Mouse (Mus musculus): ENCODE results near the gene Znhit3. TPM values are rescaled to one million over a fixed set of nuclear protein-coding genes. Genes with fewer than 3 reads are reported as not detected.

Gene Znhit3
- polyA plus RNA-seq, 1 experiment, result 20.2 TPM

DNA sequence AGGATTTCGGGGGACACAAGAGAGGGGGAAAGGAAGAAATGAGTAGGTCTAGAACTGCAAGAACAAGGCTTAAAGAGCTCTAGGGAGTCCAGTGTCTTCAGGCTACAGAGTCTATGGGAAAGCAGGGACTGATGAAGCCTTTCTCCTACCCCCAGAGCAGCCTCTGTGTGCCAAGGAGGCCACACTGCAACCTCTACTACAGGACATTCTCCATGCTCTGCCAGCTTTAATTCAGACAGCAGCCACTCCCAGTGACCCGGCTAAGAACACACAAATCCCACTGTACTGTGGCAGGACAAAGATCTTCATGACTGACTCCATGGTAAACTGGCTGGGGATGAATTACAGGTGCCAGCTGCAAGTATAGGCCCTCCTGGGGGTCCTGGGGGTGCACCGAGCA lies 9.1 kb downstream of the Znhit3 start:
- H3K27ac ChIP-seq (ENCODE audit: insufficient read depth, low read length), result no peak overlapping the region
- TF ChIP-seq CTCF (IDR thresholded peaks at IDR 0.05; ENCODE audit: borderline replicate concordance, insufficient read depth, low read length) (no peak), POLR2A (IDR thresholded peaks at IDR 0.05; ENCODE audit: low read depth, low read length) (no peak)
- no peaks in the 10 kb centered on the region for H3K4me1 ChIP-seq (ENCODE audit: control insufficient read depth, insufficient read depth, low read length)
- H3K4me3 ChIP-seq (ENCODE audit: insufficient read depth, low read length), result no peak overlapping the region

DNA sequence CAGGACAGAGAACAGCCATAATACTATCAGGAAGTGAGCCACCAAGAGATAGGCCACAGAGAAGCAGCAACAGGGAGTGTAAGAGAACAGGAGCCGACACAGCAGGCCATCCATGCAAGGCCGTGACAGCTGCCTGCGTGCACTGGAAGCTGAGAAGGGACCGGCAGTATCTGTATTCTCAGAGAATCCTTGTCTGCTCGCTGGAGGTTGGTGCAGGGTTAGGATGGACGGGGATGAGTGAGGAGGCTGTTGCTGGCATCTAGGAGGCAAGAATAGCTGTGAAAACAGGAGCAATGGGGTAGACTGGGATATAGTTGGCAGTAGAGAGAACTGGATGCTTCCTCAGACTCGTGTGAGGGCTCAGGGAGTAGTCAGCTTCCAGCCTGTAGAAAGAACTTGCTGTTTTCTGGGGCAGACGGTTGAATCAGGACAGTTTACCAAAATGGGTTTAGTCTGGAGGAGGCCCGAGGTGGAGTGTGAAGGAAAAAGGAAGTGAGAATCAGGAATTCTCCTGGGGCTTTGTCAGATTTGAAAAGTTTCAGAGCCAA lies 11.5 kb downstream of the Znhit3 start:
- TF ChIP-seq POLR2A (IDR thresholded peaks at IDR 0.05; ENCODE audit: low read depth, low read length), result no peak
- no peak for TF ChIP-seq CTCF (IDR thresholded peaks at IDR 0.05; ENCODE audit: borderline replicate concordance, insufficient read depth, low read length)
- Histone ChIP-seq H3K27ac (ENCODE audit: insufficient read depth, low read length) (no peak overlapping the region), H3K4me3 (ENCODE audit: insufficient read depth, low read length) (no peak overlapping the region), H3K4me1 (ENCODE audit: control insufficient read depth, insufficient read depth, low read length) (no peaks in the 10 kb centered on the region)

DNA sequence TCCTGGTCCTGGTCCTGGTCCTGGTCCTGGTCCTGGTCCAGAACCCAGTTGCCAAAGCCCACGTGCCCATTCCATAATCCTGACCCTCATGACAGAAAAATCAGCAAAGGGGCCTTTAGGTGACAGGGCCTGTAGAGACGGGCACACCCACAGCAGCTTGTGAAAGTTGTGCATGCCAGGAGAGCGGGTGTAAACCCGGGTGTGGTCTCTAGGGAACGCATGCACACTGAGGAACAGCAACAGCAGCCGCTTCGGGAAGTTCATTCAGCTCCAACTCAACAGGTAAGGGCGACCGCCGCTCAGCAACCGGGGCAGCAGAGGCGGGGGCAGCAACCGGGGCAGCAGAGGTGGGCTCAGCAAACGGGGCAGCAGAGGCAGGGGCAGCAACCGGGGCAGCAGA lies 23.1 kb downstream of the Znhit3 start:
- TF ChIP-seq CTCF (IDR thresholded peaks at IDR 0.05; ENCODE audit: borderline replicate concordance, insufficient read depth, low read length), result no peak
- no peak for TF ChIP-seq POLR2A (IDR thresholded peaks at IDR 0.05; ENCODE audit: low read depth, low read length)
- Histone ChIP-seq H3K4me1 (ENCODE audit: control insufficient read depth, insufficient read depth, low read length) (no peaks in the 10 kb centered on the region), H3K4me3 (ENCODE audit: insufficient read depth, low read length) (no peak overlapping the region), H3K27ac (ENCODE audit: insufficient read depth, low read length) (no peak overlapping the region)

GRCm38 (mm10) chr11:84891705-84892104 lies 24.5 kb downstream of the Znhit3 start:
- H3K4me3 ChIP-seq (ENCODE audit: insufficient read depth, low read length), result no peak overlapping the region
- H3K27ac ChIP-seq (ENCODE audit: insufficient read depth, low read length), result no peak overlapping the region
- no peaks in the 10 kb centered on the region for H3K4me1 ChIP-seq (ENCODE audit: control insufficient read depth, insufficient read depth, low read length)
- TF ChIP-seq CTCF (IDR thresholded peaks at IDR 0.05; ENCODE audit: borderline replicate concordance, insufficient read depth, low read length), result no peak

- Histone ChIP-seq H3K4me3 (ENCODE audit: insufficient read depth, low read length) (no peak overlapping the region), H3K4me1 (ENCODE audit: control insufficient read depth, insufficient read depth, low read length) (no peaks in the 10 kb centered on the region), H3K27ac (ENCODE audit: insufficient read depth, low read length) (no peak overlapping the region)
- TF ChIP-seq POLR2A (IDR thresholded peaks at IDR 0.05; ENCODE audit: low read depth, low read length), result no peak
- no peak for TF ChIP-seq CTCF (IDR thresholded peaks at IDR 0.05; ENCODE audit: borderline replicate concordance, insufficient read depth, low read length)
These were observed 26.7 kb downstream of the Znhit3 start for GRCm38 (mm10) chr11:84889492-84889891.

DNA sequence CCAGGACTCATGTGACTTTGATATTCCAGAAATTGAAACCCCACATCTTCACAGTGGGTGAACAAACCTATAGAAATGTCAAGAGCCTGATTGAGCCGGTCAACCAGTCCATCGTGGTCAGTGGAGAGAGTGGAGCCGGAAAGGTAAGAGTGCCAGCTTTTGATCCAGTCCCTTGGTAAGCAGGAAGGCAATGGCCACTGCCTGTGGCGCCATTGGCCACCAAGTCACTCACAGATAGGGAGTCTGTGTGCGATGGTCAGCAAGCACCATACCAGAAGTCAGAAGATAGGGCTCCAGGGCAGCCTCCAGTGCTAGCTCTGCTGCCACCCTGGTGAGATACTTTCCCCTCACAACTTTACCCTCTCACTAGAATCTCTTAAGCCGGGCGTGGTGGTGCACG lies 28.1 kb downstream of the Znhit3 start:
- H3K27ac ChIP-seq (ENCODE audit: insufficient read depth, low read length), result no peak overlapping the region
- no peaks in the 10 kb centered on the region for H3K4me1 ChIP-seq (ENCODE audit: control insufficient read depth, insufficient read depth, low read length)
- TF ChIP-seq POLR2A (IDR thresholded peaks at IDR 0.05; ENCODE audit: low read depth, low read length) (no peak), CTCF (IDR thresholded peaks at IDR 0.05; ENCODE audit: borderline replicate concordance, insufficient read depth, low read length) (no peak)
- no peak overlapping the region for H3K4me3 ChIP-seq (ENCODE audit: insufficient read depth, low read length)

GRCm38 (mm10) chr11:84886767-84887511 lies 29.2 kb downstream of the Znhit3 start:
- TF ChIP-seq CTCF (IDR thresholded peaks at IDR 0.05; ENCODE audit: borderline replicate concordance, insufficient read depth, low read length) (no peak), POLR2A (IDR thresholded peaks at IDR 0.05; ENCODE audit: low read depth, low read length) (no peak)
- no peaks in the 10 kb centered on the region for H3K4me1 ChIP-seq (ENCODE audit: control insufficient read depth, insufficient read depth, low read length)
- no peak overlapping the region for H3K27ac ChIP-seq (ENCODE audit: insufficient read depth, low read length)
- H3K4me3 ChIP-seq (ENCODE audit: insufficient read depth, low read length), result no peak overlapping the region

GRCm38 (mm10) chr11:84886236-84886635 lies 29.9 kb downstream of the Znhit3 start:
- H3K4me1 ChIP-seq (ENCODE audit: control insufficient read depth, insufficient read depth, low read length), result no peaks in the 10 kb centered on the region
- no peak overlapping the region for H3K27ac ChIP-seq (ENCODE audit: insufficient read depth, low read length)
- TF ChIP-seq POLR2A (IDR thresholded peaks at IDR 0.05; ENCODE audit: low read depth, low read length) (no peak), CTCF (IDR thresholded peaks at IDR 0.05; ENCODE audit: borderline replicate concordance, insufficient read depth, low read length) (no peak)
- H3K4me3 ChIP-seq (ENCODE audit: insufficient read depth, low read length), result no peak overlapping the region

GRCm38 (mm10) chr11:84885238-84885637 lies 30.9 kb downstream of the Znhit3 start:
- H3K4me3 ChIP-seq (ENCODE audit: insufficient read depth, low read length), result no peak overlapping the region
- H3K4me1 ChIP-seq (ENCODE audit: control insufficient read depth, insufficient read depth, low read length), result no peaks in the 10 kb centered on the region
- no peak overlapping the region for H3K27ac ChIP-seq (ENCODE audit: insufficient read depth, low read length)
- TF ChIP-seq POLR2A (IDR thresholded peaks at IDR 0.05; ENCODE audit: low read depth, low read length) (no peak), CTCF (IDR thresholded peaks at IDR 0.05; ENCODE audit: borderline replicate concordance, insufficient read depth, low read length) (no peak)

GRCm38 (mm10) chr11:84882346-84882745 lies 33.8 kb downstream of the Znhit3 start:
- Histone ChIP-seq H3K4me3 (ENCODE audit: insufficient read depth, low read length) (no peak overlapping the region), H3K4me1 (ENCODE audit: control insufficient read depth, insufficient read depth, low read length) (no peaks in the 10 kb centered on the region), H3K27ac (ENCODE audit: insufficient read depth, low read length) (no peak overlapping the region)
- TF ChIP-seq POLR2A (IDR thresholded peaks at IDR 0.05; ENCODE audit: low read depth, low read length) (no peak), CTCF (IDR thresholded peaks at IDR 0.05; ENCODE audit: borderline replicate concordance, insufficient read depth, low read length) (no peak)

Measured in embryonic fibroblast, embryonic 13.5 days (primary cell).